Mouse (Mus musculus) colon, adult 2 months (tissue): ENCODE results near the gene Nrd1. TPM values are rescaled to one million over a fixed set of nuclear protein-coding genes. Genes with fewer than 3 reads are reported as not detected.

ENCODE experiments used
- polyA plus RNA-seq: library from polyadenylated mRNA; depleted of rRNA; stranded (reverse); fragments of >200 nt; gene quantifications from 2 replicates; pipeline ENCODE4 v1.2.3, GENCODE M21; 2012; rRNA removed

Gene Nrd1
- 13.2 and 15.3 TPM in 2 replicates for polyA plus RNA-seq

GRCm38 (mm10) chr4:108999999-109000950, at the start of gene Nrd1:
TSS of gene Nrd1 (plus strand) at chr4:109000655.

Other genes starting within 250 kb of the Nrd1 start
- gene Zfyve9, start 219.9 kb upstream of the Nrd1 start, polyA plus RNA-seq: 2.4 and 3.1 TPM in 2 replicates
- 5.7 and 7.1 TPM in 2 replicates for gene Btf3l4, start 167.0 kb upstream of the Nrd1 start, polyA plus RNA-seq
- gene Txndc12, start 166.1 kb upstream of the Nrd1 start, polyA plus RNA-seq: 10.1 and 10.4 TPM in 2 replicates
- 34.6 and 37.4 TPM in 2 replicates for gene Kti12, start 152.9 kb upstream of the Nrd1 start, polyA plus RNA-seq
- gene A730015C16Rik, start 152.0 kb upstream of the Nrd1 start, polyA plus RNA-seq: 0.17 TPM in 1 of 2 replicates, not detected in the other
- gene Rab3b, start 121.6 kb upstream of the Nrd1 start, polyA plus RNA-seq: 36.2 and 46.1 TPM in 2 replicates
- 34.5 and 40.9 TPM in 2 replicates for gene Osbpl9, start 201.6 kb downstream of the Nrd1 start, polyA plus RNA-seq
- gene Calr4, start 233.8 kb downstream of the Nrd1 start, polyA plus RNA-seq: not detected in 2 replicates